Mouse (Mus musculus): ENCODE measurements around the gene Zfp82. TPM values are rescaled to one million over a fixed set of nuclear protein-coding genes. Genes with fewer than 3 reads are reported as not detected.

Gene Zfp82
- total and polyA plus RNA-seq, 2 experiments from 2014 or later = 6.4 TPM

DNA sequence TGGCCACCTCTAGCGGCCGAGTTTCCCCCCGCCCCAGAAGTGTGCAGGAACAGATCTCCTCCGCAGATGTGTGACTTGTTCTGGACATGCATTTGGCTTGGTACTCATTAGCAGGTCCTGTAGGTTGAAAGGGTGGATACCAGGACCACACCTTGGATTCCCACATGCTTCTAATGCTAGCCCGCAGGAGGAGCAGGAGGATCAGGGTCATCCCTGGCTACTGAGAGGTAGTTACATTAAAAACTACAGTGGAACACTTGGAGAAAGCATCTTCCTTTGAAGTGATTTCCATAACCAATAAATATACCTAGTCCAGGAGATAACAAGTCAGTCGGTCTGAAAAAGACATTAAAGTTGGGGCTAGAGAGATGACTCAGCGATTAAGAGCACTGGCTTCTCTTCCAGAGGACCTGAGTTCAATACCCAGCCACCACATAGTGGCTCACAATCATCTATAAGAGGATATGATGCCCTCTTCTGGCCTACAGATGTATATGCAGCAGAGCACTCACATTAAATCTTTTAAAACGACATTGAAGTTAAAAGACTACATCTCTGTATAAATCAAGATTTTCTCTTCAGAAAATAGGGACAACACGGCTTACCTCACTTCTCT is 18.4 kb upstream of the Zfp82 start:
- H3K36me3 ChIP-seq (ENCODE audit: insufficient read depth, low read length) = peaks cover 4% of the 10 kb centered on the region; the same call in 1 of the 2 replicates
- H3K27me3 ChIP-seq (ENCODE audit: insufficient read depth, low read length) = no peaks in the 10 kb centered on the region
- DNase-seq (ENCODE audit: low spot score) (peak; percentile 74), ATAC-seq (ENCODE audit: low FRiP score) (no peak)
- peak overlapping the region; percentile 57; the same call in 1 of the 2 replicates for H3K9ac ChIP-seq (replicated peaks; ENCODE audit: low read length, poor library complexity, severe bottlenecking)
- H3K4me3 ChIP-seq (ENCODE audit: low read depth, low read length) = peak overlapping the region; percentile 60
- WGBS = 7% methylated on average over 9 of the region's 9 CpGs
- peak overlapping the region; percentile 80 for H3K4me2 ChIP-seq (ENCODE audit: low read depth, low read length, poor library complexity, severe bottlenecking)
- H3K9me3 ChIP-seq (ENCODE audit: low read length) = no peaks in the 10 kb centered on the region
- peak overlapping the region; percentile 83 for H3K27ac ChIP-seq (ENCODE audit: low read depth, low read length)
- peak; percentile 76 for TF ChIP-seq CTCF (IDR thresholded peaks at IDR 0.05)
- H3K4me1 ChIP-seq (ENCODE audit: insufficient read depth, low read length) = peaks cover 9% of the 10 kb centered on the region; the same call in 1 of the 2 replicates

DNA sequence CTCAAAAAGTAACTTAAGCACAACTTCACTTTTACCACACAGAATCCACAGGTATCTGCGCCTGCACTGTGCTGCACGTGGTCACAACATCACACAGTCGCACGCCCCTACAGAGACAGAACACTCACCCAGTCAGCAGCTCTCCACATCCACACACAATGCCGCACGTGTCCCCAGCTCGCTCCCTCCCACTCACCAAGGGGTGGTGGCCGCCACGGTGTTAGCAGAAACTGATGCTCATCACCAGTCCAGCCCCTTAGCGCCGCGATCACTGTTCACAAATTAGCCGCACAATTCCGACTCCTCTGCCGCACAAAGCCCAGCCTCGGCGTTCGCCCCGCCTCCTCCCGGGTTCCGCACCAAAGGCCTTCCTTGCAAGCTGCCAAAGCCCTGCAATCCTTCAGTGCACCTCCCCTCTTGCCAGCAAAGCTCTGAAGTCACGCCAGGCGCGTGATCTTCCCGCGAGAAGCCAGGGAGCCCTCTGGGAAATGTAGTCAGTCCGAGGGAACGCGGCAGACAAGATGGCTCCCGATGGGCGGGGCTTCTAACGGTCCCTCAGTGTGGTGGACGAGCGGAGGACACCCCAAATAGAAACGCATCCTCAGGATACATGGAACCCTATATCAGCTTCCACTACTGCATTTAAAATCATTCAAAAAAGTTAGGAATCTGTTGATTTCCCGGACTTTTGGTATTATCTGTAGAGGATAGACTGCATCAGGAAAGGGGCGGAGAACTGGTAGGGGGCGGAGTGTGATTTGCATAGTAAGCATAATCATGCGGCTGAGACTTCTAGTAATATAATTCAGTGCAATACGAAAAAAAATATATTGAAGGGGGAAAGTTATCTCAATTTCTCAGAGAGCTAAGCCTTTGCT is 17.6 kb upstream of the Zfp82 start, which contains the start of the genes Gm26920 and Zfp566:
TSS of gene Gm26920 (minus strand) at position 319 of the 878 bp plus-strand sequence.
TSS of gene Zfp566 (minus strand) at position 436 of the 878 bp plus-strand sequence.
- Histone ChIP-seq H3K27me3 (ENCODE audit: insufficient read depth, low read length) (no peaks in the 10 kb centered on the region), H3K4me1 (ENCODE audit: insufficient read depth, low read length) (peaks cover 9% of the 10 kb centered on the region; the same call in 1 of the 2 replicates), H3K4me2 (ENCODE audit: low read depth, low read length, poor library complexity, severe bottlenecking) (peak within 1 kb of the TSS; percentile 80), H3K9me3 (ENCODE audit: low read length) (no peaks in the 10 kb centered on the region), H3K27ac (ENCODE audit: low read depth, low read length) (peak within 1 kb of the TSS; percentile 83), H3K36me3 (ENCODE audit: insufficient read depth, low read length) (peaks cover 6% of the 10 kb centered on the region; the same call in 1 of the 2 replicates), H3K9ac (replicated peaks; ENCODE audit: low read length, poor library complexity, severe bottlenecking) (peak within 1 kb of the TSS; percentile 57), H3K4me3 (ENCODE audit: low read depth, low read length) (peak within 1 kb of the TSS; percentile 60)
- TF ChIP-seq CTCF (IDR thresholded peaks at IDR 0.05) = no peak; the same call in 1 of the 2 replicates
- WGBS = under 1% methylated on average over 40 of the region's 40 CpGs
- ATAC-seq (ENCODE audit: low FRiP score) = peak; percentile 92
- DNase-seq (ENCODE audit: low spot score) = peak; percentile 99

DNA sequence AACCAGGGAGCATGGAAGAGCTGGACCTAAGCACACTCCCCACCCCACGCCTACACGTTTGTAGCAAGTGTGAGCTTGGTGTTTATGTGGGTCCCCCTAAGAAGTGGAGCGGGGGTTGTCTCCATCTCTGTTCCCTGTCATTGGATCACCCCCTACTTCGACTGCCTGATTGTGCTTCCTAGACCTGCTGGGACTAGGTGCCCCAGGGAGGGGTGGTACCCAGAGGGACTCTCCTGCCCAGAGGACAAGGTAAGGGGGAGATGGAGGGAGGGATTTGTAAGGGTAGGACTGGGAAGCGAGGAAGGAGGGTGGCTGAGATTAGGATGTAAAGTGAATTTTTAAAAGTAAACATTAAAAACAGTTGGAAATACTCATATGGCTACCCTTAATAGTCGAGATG is 16.7 kb upstream of the Zfp82 start:
- Histone ChIP-seq H3K36me3 (ENCODE audit: insufficient read depth, low read length) (peaks cover 11% of the 10 kb centered on the region; the same call in 1 of the 2 replicates), H3K27me3 (ENCODE audit: insufficient read depth, low read length) (no peaks in the 10 kb centered on the region), H3K27ac (ENCODE audit: low read depth, low read length) (no peak overlapping the region), H3K4me3 (ENCODE audit: low read depth, low read length) (peak overlapping the region; percentile 60), H3K9me3 (ENCODE audit: low read length) (no peaks in the 10 kb centered on the region), H3K4me1 (ENCODE audit: insufficient read depth, low read length) (peaks cover 9% of the 10 kb centered on the region; the same call in 1 of the 2 replicates), H3K9ac (replicated peaks; ENCODE audit: low read length, poor library complexity, severe bottlenecking) (peak overlapping the region; percentile 57), H3K4me2 (ENCODE audit: low read depth, low read length, poor library complexity, severe bottlenecking) (peak overlapping the region; percentile 80)
- no peak for TF ChIP-seq CTCF (IDR thresholded peaks at IDR 0.05)
- 15% methylated on average over 6 of the region's 6 CpGs for WGBS
- no peak for DNase-seq (ENCODE audit: low spot score)
- no peak for ATAC-seq (ENCODE audit: low FRiP score)

DNA sequence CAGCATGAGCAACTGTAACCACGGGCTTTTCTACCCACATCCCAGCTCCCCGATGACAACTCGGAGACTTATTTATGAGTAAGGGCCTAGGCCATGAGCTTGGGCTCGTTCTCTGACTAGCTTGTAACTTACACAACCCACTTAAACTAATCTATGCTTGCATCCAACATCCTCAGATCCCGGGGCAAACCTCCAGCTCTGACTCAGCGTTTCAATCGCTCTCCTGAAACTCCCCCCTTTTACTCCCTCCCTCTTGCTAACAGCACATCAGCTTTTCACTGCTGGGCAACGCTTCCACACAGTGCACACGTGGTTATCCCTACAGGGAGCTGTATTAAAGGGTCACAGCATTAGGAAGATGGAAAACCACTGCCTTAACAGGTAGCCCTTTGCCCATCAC is 13.8 kb upstream of the Zfp82 start:
- no peak for TF ChIP-seq CTCF (IDR thresholded peaks at IDR 0.05)
- 93% methylated on average over 9 of the region's 9 CpGs for WGBS

DNA sequence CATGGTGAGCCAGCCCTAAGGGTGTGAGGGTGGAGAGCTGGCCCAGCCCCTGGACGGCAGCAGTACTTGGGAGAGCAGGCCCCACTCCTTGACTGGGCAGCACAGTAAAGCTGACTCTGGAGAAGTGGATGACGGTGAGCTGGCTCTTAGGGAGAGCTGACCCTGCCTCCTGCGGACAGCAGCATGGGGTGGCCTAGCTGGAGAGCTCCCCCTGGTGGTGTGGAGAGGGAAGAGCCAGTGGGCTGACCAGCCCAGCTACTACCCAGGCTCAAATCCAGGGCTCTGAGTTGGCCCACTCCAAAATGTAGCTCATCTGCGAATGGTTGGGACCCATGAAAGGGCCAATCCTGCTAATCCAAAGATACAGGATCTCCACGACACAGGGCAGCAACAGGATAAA is 8.1 kb downstream of the Zfp82 start:
- WGBS = 87% methylated on average over 5 of the region's 5 CpGs
- peak; percentile 32; the same call in 1 of the 2 replicates for TF ChIP-seq CTCF (IDR thresholded peaks at IDR 0.05)
- no peak for ATAC-seq (ENCODE audit: low FRiP score)

More for the DNA sequence above, 13.8 kb upstream of the Zfp82 start:
- no peak for ATAC-seq (ENCODE audit: low FRiP score)
- Histone ChIP-seq H3K36me3 (ENCODE audit: insufficient read depth, low read length) (peaks cover 11% of the 10 kb centered on the region; the same call in 1 of the 2 replicates), H3K27me3 (ENCODE audit: insufficient read depth, low read length) (no peaks in the 10 kb centered on the region), H3K9me3 (ENCODE audit: low read length) (no peaks in the 10 kb centered on the region), H3K4me3 (ENCODE audit: low read depth, low read length) (no peak overlapping the region), H3K4me1 (ENCODE audit: insufficient read depth, low read length) (peaks cover 9% of the 10 kb centered on the region; the same call in 1 of the 2 replicates), H3K9ac (replicated peaks; ENCODE audit: low read length, poor library complexity, severe bottlenecking) (no peak overlapping the region), H3K27ac (ENCODE audit: low read depth, low read length) (no peak overlapping the region), H3K4me2 (ENCODE audit: low read depth, low read length, poor library complexity, severe bottlenecking) (no peak overlapping the region)
- DNase-seq (ENCODE audit: low spot score) = no peak

More for the DNA sequence above, 8.1 kb downstream of the Zfp82 start:
- Histone ChIP-seq H3K36me3 (ENCODE audit: insufficient read depth, low read length) (peaks cover 41% of the 10 kb centered on the region), H3K4me3 (ENCODE audit: low read depth, low read length) (no peak overlapping the region), H3K27me3 (ENCODE audit: insufficient read depth, low read length) (no peaks in the 10 kb centered on the region), H3K9me3 (ENCODE audit: low read length) (no peaks in the 10 kb centered on the region), H3K27ac (ENCODE audit: low read depth, low read length) (no peak overlapping the region), H3K4me2 (ENCODE audit: low read depth, low read length, poor library complexity, severe bottlenecking) (no peak overlapping the region), H3K4me1 (ENCODE audit: insufficient read depth, low read length) (no peaks in the 10 kb centered on the region), H3K9ac (replicated peaks; ENCODE audit: low read length, poor library complexity, severe bottlenecking) (no peak overlapping the region)
- no peak for DNase-seq (ENCODE audit: low spot score)

All from midbrain, postnatal 0 days (tissue).